Mouse (Mus musculus): ENCODE data around the gene Gm28308.

Gm28308 gene

DNA sequence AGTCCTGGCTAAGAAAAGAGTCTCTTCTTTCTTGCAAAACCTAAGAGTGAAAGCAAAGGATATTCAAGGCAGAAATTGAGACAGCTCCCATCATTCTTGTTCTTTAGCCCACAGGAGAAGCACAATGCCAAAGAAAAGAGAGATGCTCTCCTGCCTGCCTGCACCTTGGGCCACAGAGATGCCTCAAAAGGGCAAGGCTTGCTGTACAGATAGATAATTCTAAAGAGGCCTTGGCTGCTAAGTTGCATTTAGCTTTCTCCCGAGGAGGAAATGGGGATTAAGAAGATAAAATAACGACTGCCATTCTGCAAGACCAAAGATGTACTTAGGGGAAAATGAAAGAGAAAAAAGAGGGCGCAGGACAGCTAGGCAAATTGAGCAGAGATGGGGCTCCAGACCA is 33.8 kb upstream of the Gm28308 start:
- DNase-seq (ENCODE audit: low spot score in 2 of 2): no peak

- DNase-seq (ENCODE audit: low spot score in 2 of 2): no peak
These were observed 33.3 kb upstream of the Gm28308 start for GRCm38 (mm10) chr6:52246403-52246803.

GRCm38 (mm10) chr6:52245757-52246142 is 32.6 kb upstream of the Gm28308 start, which contains the start of gene Hoxa11:
Hoxa11 (minus strand) TSS chr6:52245810.
- DNase-seq (ENCODE audit: low spot score in 2 of 2): no peak

GRCm38 (mm10) chr6:52245040-52245756 is 32.1 kb upstream of the Gm28308 start:
- DNase-seq (ENCODE audit: low spot score in 2 of 2): no peak

DNA sequence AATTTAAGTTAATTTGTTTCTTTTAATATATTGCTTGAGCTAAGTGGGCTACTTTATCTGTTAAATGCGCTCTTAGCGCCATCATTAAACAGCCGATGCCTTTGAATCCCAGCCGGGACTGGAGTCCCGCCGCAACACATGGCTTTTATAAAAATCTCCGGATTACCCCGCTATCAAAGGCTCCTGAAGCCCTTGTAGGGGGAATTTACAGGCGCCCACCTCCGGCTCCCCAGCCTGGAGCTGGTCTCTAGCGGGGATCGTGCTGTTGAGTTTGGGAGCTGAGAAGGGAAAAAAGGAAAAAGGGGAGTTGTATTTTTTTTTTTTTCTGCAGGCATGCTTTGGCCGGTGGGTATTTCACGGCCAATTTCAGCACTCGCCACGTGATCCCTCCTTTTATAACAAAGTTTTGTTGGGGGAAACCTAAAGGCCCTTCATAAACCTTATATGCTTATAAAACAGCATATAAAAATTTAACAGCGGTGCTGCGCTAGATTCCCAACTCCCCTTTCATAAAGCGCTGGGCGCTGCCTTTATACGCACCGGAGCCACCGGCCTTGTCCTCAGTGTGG is 31.4 kb upstream of the Gm28308 start:
- DNase-seq (ENCODE audit: low spot score in 2 of 2): no peak

DNA sequence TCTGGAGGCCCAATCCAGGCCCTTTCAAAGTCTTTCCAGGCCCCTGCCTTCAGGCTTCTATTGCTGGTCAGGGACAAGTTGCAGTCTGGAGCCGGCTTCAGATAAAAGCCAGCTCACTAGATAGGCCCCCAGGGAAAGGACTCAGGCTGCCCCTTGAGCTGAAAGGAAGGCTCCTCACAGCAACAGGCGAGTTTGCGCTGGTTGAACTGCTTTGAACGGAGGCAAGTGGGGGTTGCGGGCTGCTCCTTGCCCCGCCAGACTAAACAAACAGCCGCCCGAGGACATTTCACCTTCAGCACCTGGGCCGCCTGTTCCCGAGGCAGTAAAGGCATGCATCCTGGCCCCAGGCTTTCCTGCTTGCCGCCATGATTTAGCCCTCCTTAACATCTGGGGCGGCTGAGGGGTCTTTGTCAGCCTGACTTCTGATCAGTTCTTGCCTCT is 30.6 kb upstream of the Gm28308 start:
- no peak for DNase-seq (ENCODE audit: low spot score in 2 of 2)

DNA sequence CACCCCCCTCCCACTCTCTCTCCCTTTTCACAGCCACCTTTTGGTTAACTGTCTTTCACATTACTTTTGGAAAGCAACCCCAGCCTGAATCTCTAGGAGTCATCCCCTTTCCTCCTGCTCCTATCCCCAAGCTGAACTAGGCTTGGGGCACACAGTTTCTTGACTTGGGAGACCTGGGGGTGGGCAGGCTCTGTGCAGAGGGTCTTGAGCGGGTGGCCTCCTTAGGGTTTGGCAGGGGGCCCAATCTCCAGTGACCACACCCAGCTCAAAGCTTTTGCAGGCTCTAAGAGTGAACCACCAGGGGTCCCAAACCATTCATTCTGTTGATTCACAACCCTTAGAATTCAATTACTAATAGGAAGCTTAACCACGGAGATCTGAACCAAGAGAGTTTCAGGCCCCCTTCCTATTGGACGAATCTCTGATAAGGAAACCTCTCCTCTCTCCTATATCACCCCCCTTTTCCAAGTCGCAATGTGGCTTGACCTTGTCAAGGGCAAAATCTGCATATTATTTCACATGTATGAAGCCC is 29.7 kb upstream of the Gm28308 start:
- DNase-seq (ENCODE audit: low spot score in 2 of 2): no peak

DNA sequence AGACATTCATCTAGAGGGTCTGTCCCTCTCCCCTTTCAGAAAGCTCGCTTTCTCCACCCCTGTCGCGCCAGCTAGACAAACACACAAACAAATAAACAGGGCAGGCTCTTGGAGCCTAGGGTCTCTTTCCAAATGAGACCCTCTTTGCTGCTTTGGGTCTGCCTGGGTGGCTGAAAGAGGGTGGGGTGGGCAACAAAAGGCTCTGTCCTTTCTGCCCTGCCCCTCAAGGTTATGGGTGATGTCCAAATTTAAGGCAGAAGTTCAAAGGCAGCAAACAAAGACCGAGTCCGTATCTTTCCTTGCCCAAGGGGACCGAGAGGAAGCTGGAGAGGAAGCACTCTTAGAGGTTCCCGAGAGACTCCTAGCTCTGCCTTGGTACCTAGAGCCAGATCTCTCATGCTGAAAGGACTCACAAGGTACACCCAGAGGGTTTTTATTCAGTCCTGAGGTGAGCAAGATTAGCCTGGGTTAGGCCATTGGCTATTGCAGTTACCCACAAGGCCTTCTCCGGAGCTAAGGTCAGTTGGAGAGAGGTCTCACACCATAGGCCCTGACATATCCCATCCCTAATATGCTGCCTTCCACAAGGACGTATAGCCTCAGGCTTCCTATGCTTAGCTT is 28.0 kb upstream of the Gm28308 start:
- DNase-seq (ENCODE audit: low spot score in 2 of 2): no peak

DNA sequence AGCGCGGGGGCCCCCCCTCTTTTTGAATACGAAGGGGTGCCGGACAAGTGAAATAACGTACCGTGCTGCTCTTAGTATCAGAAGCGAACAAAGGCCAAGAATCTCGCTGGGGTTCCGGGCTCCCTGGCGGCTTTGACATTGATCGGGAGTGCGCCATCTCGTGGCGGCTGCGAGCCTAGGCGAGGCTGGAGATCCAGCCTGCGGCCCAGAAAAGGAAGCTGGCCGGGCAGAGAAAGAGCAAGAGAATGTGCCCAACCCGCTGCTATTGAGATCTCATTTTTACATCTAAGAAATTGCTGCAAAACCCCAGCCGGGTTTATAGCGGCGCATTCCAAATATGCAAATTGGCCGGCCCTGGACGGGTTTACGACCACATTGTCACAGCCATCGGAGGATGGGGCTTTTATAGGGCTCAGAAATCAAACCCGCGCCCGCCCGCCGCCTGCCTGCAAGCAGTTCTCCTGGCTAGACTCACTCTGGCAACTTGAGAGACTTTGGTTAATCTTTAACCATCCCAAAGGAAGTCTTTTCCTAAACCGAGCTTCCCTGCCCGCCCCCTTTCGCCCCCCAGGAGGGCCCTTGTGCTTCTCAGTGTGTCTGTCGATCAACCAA is 27.4 kb upstream of the Gm28308 start, which contains the start of gene Hoxa10:
Hoxa10 (minus strand) TSS at position 466 of the 612 bp plus-strand sequence.
- DNase-seq (ENCODE audit: low spot score in 2 of 2): no peak

DNA sequence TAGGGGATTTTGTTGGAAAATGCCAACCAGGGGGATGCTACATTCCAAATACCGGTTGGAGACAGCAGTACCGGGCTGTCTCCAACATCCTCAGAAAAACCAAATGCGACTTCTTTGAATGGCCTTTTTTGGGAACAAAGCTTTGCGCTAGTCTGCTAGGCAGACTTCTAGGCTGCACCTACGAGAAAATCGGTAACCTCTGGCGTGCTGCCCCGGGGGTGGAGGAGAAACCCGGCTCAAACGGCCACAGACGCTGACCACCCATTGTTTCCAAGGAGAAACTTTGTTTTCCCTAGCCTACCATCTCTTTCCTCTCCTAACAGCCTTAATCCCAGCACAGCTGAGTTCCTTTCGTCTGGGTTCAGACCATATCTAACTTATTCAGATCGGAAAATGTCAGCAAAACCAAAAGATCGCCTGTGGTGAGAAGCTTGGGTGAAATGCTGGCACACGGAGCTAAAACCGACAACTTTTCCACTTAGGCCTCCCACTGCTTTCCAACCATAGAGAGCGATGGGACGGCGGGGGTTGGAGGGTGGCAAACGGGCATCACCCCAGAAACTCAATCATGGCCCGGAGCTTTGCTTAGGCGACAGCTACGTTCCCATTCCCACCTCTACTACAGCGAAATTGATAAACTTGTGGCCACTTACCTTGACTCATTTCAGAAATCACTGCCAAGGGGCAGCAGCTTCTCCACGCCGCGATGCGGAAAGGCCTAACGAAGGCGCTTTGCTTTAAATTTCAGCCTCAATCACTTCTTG is 26.7 kb upstream of the Gm28308 start:
- DNase-seq (ENCODE audit: low spot score in 2 of 2): no peak

GRCm38 (mm10) chr6:52238976-52239375 is 25.8 kb upstream of the Gm28308 start:
- no peak for DNase-seq (ENCODE audit: low spot score in 2 of 2)

DNA sequence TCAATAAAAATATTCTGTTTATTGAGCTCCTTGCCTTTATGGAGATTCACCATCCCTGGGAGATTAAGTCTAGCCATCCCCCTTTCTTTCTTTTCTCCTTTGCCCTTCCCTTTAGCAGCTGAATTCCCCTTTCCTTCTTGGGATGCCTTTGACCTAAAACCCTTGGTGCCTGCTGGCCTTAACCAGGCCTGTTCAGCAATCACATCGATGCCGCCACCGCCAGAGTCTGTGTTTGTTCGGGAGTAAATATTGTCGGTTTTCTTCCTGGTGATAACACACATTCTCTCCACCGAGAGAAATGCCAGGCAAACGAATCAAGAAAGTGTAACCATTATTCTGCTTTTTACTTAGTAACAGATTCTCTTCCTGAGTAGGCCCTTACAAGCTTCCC is 25.0 kb upstream of the Gm28308 start:
- DNase-seq (ENCODE audit: low spot score in 2 of 2): no peak

- DNase-seq (ENCODE audit: low spot score in 2 of 2): no peak
These were observed 24.4 kb upstream of the Gm28308 start for GRCm38 (mm10) chr6:52237346-52238154.

GRCm38 (mm10) chr6:52236806-52237205 is 23.7 kb upstream of the Gm28308 start:
- no peak for DNase-seq (ENCODE audit: low spot score in 2 of 2)

DNA sequence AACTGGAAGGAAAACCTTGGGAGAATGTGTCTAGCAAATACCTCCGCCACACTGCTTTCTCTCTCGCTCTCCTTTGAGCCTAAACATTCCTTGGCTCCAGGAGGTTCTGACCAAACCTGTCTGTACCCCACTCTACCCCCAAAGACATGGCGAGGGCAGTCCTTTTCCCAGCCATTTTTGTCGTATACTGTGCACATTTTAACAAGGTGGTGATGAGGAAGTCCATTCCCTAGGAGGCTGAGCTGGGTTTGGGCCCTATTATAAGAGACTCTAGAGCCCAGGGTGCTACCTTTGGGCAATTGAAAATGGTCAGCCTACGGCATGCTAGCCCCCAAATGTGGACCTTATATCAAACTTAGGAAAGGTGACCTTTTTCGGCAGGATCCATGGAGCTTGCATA is 22.7 kb upstream of the Gm28308 start:
- no peak for DNase-seq (ENCODE audit: low spot score in 2 of 2)

DNA sequence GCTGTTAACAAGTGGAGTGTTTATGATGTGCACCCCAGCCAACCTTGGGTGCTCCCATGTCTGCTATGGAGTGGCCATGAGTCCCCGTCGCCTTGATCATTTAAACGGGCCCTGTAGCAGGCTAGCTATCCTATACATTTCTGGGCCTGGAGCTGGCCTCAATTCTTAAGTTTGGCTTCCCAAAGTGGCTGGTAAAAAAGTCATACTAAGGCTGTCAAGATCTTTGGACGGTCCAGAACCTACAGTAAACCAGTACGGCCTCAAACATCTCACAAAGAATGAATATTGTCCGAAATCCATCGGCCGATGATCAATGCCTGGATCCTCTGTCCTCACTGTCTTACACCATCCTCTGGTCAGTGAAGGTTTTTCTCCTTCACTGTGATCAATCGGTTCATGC is 22.1 kb upstream of the Gm28308 start:
- no peak for DNase-seq (ENCODE audit: low spot score in 2 of 2)

- DNase-seq (ENCODE audit: low spot score in 2 of 2): no peak
These were observed 21.4 kb upstream of the Gm28308 start for GRCm38 (mm10) chr6:52234428-52235140.

DNA sequence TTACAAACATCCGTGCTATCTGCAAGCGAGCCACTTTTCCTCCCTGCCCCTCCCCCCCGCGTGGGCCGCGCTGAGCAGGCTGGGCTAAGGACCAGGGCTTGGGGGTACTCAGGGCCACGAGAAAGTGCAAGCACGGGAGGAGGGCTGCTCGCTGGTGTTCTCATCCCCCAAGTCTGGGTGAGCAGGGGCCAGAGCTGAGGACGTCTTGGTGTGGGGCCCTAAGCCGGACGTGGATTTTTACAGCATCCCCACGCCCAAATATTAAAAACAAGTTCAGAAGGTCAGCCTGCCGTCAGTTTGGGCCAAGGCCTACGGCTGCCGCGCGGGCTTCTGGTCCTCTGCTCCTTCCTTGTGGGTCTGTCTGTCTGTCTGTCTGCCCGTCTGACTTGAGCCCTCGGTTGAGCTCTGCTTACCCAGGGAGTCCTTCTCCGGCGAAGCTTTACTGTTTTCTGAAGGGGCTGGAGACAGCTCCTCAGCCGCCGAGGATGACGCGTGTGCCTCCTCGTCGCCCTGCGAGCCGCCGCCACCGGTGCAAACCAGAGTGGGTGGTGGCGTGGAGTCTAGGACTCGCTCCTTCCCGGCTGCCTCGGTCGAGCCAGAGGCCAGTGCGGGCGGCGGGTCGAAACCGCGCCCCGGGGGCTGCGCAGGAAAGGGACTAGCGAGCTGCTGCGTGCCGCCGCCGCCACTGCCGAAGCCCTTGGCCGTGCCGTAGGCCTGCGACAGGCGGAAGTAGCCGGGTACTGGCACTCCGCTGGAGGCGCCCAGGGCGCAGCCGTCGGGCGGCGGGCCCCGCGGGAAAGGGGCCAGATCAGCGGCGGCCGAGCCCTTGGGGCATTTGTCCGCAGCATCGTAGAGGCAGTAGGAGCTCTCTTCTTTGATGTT is 20.6 kb upstream of the Gm28308 start:
- DNase-seq (ENCODE audit: low spot score in 2 of 2): no peak

- no peak for DNase-seq (ENCODE audit: low spot score in 2 of 2)
These were observed 19.9 kb upstream of the Gm28308 start for GRCm38 (mm10) chr6:52232984-52233545.

All from right cerebral cortex, postnatal 36 days (tissue).